ENCODE assay signal across 33 mouse cellular contexts in the genomic region with DNA sequence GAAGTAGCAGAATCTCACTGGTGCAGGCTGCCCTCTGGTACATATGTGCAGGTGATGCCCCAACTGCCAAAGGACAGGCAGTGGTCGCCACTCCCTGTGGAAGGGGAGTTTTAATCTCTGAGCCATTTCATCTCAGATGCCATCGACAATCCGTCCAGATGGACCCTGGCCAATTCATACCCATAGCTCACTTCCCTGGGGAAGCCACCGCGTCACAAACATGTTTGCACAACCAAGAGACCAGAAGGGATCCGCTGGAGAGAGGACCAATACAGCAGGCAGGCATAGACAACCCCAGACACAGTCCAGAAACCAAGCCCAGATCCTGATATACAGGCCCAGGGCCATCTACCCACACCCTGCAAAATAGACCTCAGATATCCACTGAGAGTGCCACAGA. TPM values are rescaled to one million over a fixed set of nuclear protein-coding genes. Genes with fewer than 3 reads are reported as not detected.
"Had no signal": no experiment of that assay in that cellular context is flagged by ENCODE, and none has a peak within 500 bp of the region (broad histone marks: within the 10 kb centered on the region; RNA-seq: fewer than 3 reads in every experiment).

No protein-coding gene starts in this region.

- H3K4me1 ChIP-seq: liver, embryonic 13.5 days had no signal

- H3K27ac ChIP-seq: intestine, embryonic 15.5 days; kidney, postnatal 0 days; layer of hippocampus, adult 2 months; left cerebral cortex, adult 2 months; liver, embryonic 13.5 days; neural tube, embryonic 13.5 days had no signal

- H3K9me3 ChIP-seq: intestine, embryonic 15.5 days; liver, embryonic 13.5 days; neural tube, embryonic 13.5 days had no signal

- H3K4me3 ChIP-seq: intestine, embryonic 15.5 days; layer of hippocampus, adult 2 months; left cerebral cortex, adult 2 months; liver, embryonic 13.5 days; myocyte; neural tube, embryonic 13.5 days had no signal

- H3K4me2 ChIP-seq: intestine, embryonic 15.5 days; liver, embryonic 13.5 days; neural tube, embryonic 13.5 days had no signal

- DNase-seq: kidney, adult 11 months; kidney, adult 8-10 months; kidney, postnatal 25 days; layer of hippocampus, postnatal 36 days; liver, embryonic 13.5 days; lung, adult 2 months; lung, postnatal 14 days; lung, postnatal 4 days; retina, postnatal 1 day; right cerebral cortex, postnatal 25 days; spleen, adult 18-20 months; thymus, adult 18-20 months; thymus, postnatal 36 days had no signal

- ATAC-seq: intestine, embryonic 15.5 days had no signal

- H3K9ac ChIP-seq: intestine, embryonic 15.5 days; liver, embryonic 13.5 days; neural tube, embryonic 13.5 days had no signal

RNA-seq across cellular contexts. Expression of a gene that starts 13.8 kb away (rescaled TPM):
- total RNA-seq: layer of hippocampus, adult 2 months; layer of hippocampus, postnatal 10 days; layer of hippocampus, postnatal 36 days; left cerebral cortex, adult 2 months; left cerebral cortex, postnatal 10 days; left cerebral cortex, postnatal 36 days; liver, adult 2 months; megakaryocyte progenitor cell, adult 5-6 weeks; megakaryocyte-erythroid progenitor cell, adult 5-6 weeks; monocyte, adult 5-6 weeks; neutrophil, adult 5-6 weeks had no signal
- polyA plus RNA-seq: intestine, embryonic 15.5 days; kidney, postnatal 0 days; large intestine, adult 2 months; limb, embryonic 11.5 days; liver, adult 2 months; liver, embryonic 13.5 days; liver, embryonic 16.5 days; lung, adult 2 months; lung, embryonic 16.5 days; myocyte; stomach, embryonic 16.5 days; urinary bladder, adult 2 months had no signal

RNA-seq across cellular contexts. Expression of a gene that starts 33.3 kb away (rescaled TPM):
- total RNA-seq: layer of hippocampus, adult 2 months; layer of hippocampus, postnatal 10 days had no signal
